Mouse (Mus musculus) lung, embryonic 15.5 days (tissue): ENCODE results near the gene Efhc1. TPM values are rescaled to one million over a fixed set of nuclear protein-coding genes. Genes with fewer than 3 reads are reported as not detected.
A peak's percentile ranks its signal among the peaks of the same experiment; 100 is the strongest.

ENCODE experiments used
- ATAC-seq: fragments of 200-750 bp; cut with Nextera tagmentation; 2 replicates; pipeline ENCODE4 v1.8.0; 2017; ENCODE audit warnings: moderate number of reproducible peaks, borderline replicate concordance; ENCODE audit not compliant: low FRiP score, low TSS enrichment; ENCODE audit errors: extremely low read depth
- H3K27ac ChIP-seq: fragments of 300-500 bp; sonication (generic); 2 replicates; pipeline ENCODE4 v1.5.1; 2015; ENCODE audit warnings: moderate library complexity, mild to moderate bottlenecking, inconsistent platforms
- H3K27me3 ChIP-seq: fragments of 300-500 bp; sonication (generic); 2 replicates; pipeline ENCODE4 v1.6.1; 2015; ENCODE audit warnings: inconsistent platforms
- H3K36me3 ChIP-seq: fragments of 300-500 bp; sonication (generic); 2 replicates; pipeline ENCODE4 v1.6.1; 2015; ENCODE audit warnings: inconsistent platforms
- H3K4me1 ChIP-seq: fragments of 300-500 bp; sonication (generic); 2 replicates; pipeline ENCODE4 v1.6.1; 2015; ENCODE audit warnings: inconsistent platforms
- H3K4me2 ChIP-seq: fragments of 300-500 bp; sonication (generic); 2 replicates; pipeline ENCODE4 v1.6.1; 2015; ENCODE audit warnings: inconsistent platforms, mild to moderate bottlenecking, moderate library complexity
- H3K4me3 ChIP-seq: fragments of 300-500 bp; sonication (generic); 2 replicates; pipeline ENCODE4 v1.5.1; 2015; ENCODE audit warnings: mild to moderate bottlenecking, inconsistent platforms
- H3K9ac ChIP-seq: fragments of 300-500 bp; sonication (generic); 2 replicates; pipeline ENCODE4 v1.6.1; 2015; ENCODE audit warnings: inconsistent platforms
- H3K9me3 ChIP-seq: fragments of 300-500 bp; sonication (generic); 2 replicates; pipeline ENCODE4 v1.6.1; 2016; ENCODE audit warnings: inconsistent platforms
- WGBS: fragments of 180-500 bp; shearing (Covaris S2); methylation state at CpG from one replicate; pipeline ENCODE4 v1.1.7; 2015; 5-methylcytosine and 5-hydroxymethylcytosine counted together
- polyA plus RNA-seq: library from polyadenylated mRNA; unstranded; fragments of >200 nt; fragmentation: Nextera tagmentation; extraction: Ambion mirVana; gene quantifications from 2 replicates; pipeline ENCODE4 v1.2.1, GENCODE M21; 2015

The Efhc1 gene
- polyA plus RNA-seq, 1 experiment from 2014 or later, result 5.3 TPM

DNA sequence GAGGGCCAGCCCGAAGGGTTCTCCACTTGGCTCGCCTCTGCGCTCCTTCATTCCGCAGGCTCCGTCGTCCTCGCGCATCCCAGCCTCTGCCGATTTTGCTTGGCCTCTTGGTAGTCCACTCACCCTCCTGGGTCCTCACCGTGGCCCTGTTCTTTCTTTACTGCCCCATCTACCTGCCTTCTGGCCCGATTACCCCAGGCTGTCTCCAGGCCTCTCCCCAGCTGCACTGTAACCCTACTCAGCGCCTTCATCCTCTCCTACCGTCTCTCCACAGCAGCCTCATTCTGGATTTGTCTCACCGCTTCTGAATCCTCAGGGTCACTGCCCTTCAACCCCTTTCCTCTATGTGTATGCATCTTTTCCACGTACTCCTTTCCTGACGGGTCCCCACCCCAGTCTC is 373 bp downstream of the Efhc1 start:
- no peaks in the 10 kb centered on the region for H3K27me3 ChIP-seq
- peaks cover 6% of the 10 kb centered on the region; the same call in 1 of the 2 replicates for H3K4me1 ChIP-seq
- H3K36me3 ChIP-seq, result no peaks in the 10 kb centered on the region
- peak overlapping the region; percentile 39 for H3K9ac ChIP-seq
- no peaks in the 10 kb centered on the region for H3K9me3 ChIP-seq
- peak overlapping the region; percentile 30; the same call in 1 of the 2 replicates for H3K27ac ChIP-seq
- H3K4me3 ChIP-seq, result peak overlapping the region; percentile 53
- H3K4me2 ChIP-seq, result peak overlapping the region; percentile 78
- ATAC-seq, result peak; percentile 5; the same call in 1 of the 2 replicates
- WGBS, result 4% methylated on average over 16 of the region's 16 CpGs

DNA sequence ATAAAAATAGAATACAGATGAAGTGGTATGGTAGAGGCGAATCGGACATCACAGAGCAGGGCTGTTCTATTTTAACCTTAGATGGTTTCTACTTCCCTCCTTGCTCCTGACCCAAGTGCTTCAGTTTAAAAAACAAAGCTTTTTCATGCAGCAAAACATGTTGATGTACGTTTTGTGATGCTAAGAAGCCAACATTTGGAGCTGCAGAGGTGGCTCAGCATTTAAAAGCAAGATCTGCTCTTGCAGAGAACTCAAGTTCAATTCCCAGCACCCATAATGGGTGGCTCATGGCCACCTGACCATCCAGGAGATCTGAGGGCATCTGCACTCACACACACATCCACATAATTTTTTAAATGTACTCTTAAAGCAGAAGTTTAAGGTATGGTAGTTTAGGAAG is 3.5 kb downstream of the Efhc1 start:
- H3K27ac ChIP-seq, result no peak overlapping the region
- 81% methylated on average over 3 of the region's 3 CpGs for WGBS
- ATAC-seq, result no peak

DNA sequence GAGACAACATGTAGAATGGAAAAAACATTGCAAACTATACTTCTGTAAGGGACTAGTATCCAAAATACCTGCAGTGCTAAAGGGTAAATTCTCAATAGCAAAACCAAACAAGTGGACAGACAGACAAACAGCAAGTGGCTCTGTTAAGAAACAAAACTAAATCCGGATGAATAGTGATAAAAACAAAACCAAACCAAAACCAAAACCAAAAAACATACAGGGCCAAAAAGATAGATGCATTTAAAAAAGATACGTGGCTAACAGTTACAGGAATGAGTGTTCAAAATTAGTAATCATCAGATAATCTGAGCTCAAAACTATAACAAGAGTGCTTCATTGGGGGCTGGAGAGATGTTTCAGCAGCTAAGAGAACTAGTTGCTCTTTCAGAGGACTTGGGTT is 18.2 kb downstream of the Efhc1 start:
- Histone ChIP-seq H3K4me1 (no peaks in the 10 kb centered on the region), H3K36me3 (no peaks in the 10 kb centered on the region), H3K4me3 (no peak overlapping the region), H3K9ac (no peak overlapping the region), H3K27ac (no peak overlapping the region), H3K4me2 (no peak overlapping the region), H3K27me3 (no peaks in the 10 kb centered on the region), H3K9me3 (no peaks in the 10 kb centered on the region)
- WGBS, result 79% methylated on average over 2 of the region's 2 CpGs
- no peak for ATAC-seq

More for the DNA sequence above, 3.5 kb downstream of the Efhc1 start:
- H3K4me3 ChIP-seq, result no peak overlapping the region
- no peaks in the 10 kb centered on the region for H3K36me3 ChIP-seq
- no peak overlapping the region for H3K9ac ChIP-seq
- H3K27me3 ChIP-seq, result no peaks in the 10 kb centered on the region
- peaks cover 6% of the 10 kb centered on the region; the same call in 1 of the 2 replicates for H3K4me1 ChIP-seq
- no peaks in the 10 kb centered on the region for H3K9me3 ChIP-seq
- no peak overlapping the region for H3K4me2 ChIP-seq

DNA sequence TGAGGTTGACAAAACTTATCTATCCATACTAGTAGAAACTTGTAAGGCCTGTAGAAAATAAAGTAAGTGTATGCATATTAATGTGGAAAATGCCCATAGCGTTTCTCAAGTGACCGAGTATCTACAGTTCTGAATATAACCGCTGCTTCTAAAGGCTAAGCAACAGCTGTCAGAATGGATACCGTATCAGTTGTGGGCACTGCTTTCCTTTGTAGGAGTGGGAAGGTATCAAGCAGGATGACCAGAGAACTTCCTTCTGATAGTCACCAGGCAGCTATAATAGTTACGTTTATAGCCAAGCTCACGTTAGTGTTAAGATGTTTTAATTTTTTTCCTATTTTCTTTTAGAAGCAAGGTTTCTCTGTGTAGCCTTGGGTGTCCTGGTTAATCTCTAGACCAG is 22.0 kb downstream of the Efhc1 start:
- no peaks in the 10 kb centered on the region for H3K36me3 ChIP-seq
- H3K4me3 ChIP-seq, result no peak overlapping the region
- no peak overlapping the region for H3K27ac ChIP-seq
- no peak overlapping the region for H3K9ac ChIP-seq
- no peaks in the 10 kb centered on the region for H3K4me1 ChIP-seq
- no peaks in the 10 kb centered on the region for H3K27me3 ChIP-seq
- ATAC-seq, result no peak
- 89% methylated on average over 6 of the region's 6 CpGs for WGBS
- no peak overlapping the region for H3K4me2 ChIP-seq
- no peaks in the 10 kb centered on the region for H3K9me3 ChIP-seq

DNA sequence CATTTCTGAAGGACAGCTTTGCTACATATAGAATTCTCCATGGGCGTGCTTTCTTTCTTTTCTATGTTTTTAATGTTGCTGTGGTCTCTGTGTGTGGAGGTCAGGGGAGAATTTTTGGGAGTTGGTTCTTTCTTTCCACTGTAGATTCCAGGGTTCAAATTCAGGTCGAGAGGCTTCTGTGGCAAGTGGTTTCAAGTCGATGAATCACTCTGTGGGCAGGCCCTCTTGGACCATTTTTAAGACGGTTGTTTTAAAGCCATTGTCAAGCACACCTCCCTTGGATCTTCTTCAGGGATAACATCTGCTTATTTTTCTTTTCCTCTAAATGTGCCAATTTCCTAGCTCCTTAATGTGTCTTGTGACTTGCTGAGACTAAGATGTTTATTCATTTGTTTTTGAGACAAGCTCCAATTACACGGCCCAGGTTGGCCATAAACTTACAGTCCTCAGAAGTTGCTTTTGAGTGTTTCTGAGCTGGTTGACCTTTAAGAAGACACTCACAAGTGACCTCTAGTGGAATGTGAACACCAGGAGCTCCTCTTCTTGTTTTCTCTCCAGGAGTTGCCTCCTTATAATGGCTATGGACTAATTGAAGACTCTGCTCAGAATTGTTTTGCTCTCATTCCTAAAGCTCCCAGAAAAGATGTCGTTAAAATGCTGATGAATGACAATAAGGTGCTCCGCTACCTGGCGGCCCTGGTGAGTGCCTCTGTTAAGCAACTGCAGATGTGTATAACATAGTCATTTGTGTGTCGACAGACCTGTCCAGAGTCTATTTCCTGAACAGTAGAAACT is 23.1 kb downstream of the Efhc1 start:
- Histone ChIP-seq H3K4me3 (no peak overlapping the region), H3K9ac (no peak overlapping the region), H3K27me3 (no peaks in the 10 kb centered on the region), H3K9me3 (no peaks in the 10 kb centered on the region), H3K36me3 (no peaks in the 10 kb centered on the region), H3K4me1 (no peaks in the 10 kb centered on the region), H3K4me2 (no peak overlapping the region), H3K27ac (no peak overlapping the region)
- ATAC-seq, result no peak
- WGBS, result 54% methylated on average over 9 of the region's 9 CpGs

DNA sequence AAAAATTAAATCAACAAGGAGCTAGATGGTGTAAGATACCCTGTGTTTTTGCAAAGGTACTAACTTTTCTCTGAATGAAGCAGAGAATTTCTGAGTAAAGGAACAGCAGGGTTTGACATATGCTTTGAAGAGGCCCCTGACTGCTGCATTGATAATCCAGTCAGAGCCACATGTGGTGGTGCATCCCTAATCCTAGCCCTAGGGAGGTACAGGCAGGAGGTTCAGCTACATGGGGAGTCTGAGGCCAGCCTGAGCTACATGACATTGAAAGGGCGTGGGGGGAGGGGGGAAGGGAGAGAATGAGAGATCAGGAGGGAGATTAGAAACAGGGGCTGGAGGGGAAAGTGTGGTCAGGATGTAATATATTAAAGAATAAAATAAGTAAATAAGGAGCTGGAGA is 29.1 kb downstream of the Efhc1 start:
- H3K27me3 ChIP-seq, result no peaks in the 10 kb centered on the region
- WGBS, result 65% methylated on average over 1 of the region's 1 CpGs
- H3K9me3 ChIP-seq, result no peaks in the 10 kb centered on the region
- no peak overlapping the region for H3K4me3 ChIP-seq
- no peak overlapping the region for H3K9ac ChIP-seq
- H3K4me1 ChIP-seq, result no peaks in the 10 kb centered on the region
- no peaks in the 10 kb centered on the region for H3K36me3 ChIP-seq
- no peak for ATAC-seq
- H3K4me2 ChIP-seq, result no peak overlapping the region
- H3K27ac ChIP-seq, result no peak overlapping the region

DNA sequence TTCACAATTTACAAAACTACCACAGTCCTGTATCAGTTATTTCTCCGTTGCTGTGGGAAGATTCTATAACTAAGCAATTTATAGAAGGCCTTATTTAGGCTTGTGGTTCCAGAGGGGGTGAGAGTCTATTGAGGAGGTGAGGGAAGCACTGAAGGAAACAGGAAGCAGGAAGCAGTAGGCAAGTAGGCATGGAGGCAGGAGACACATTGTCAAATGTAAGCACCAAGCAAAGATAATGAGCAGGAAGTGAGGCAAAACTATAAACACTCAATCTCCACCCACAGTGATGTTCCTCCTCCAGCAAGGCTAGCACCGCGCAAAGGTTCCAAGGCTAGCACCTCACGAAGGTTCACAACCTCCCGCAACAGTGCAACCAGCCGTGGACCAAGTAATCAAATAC is 30.3 kb downstream of the Efhc1 start:
- Histone ChIP-seq H3K9me3 (no peaks in the 10 kb centered on the region), H3K9ac (no peak overlapping the region), H3K4me2 (no peak overlapping the region), H3K27me3 (no peaks in the 10 kb centered on the region), H3K4me3 (no peak overlapping the region), H3K36me3 (no peaks in the 10 kb centered on the region), H3K4me1 (no peaks in the 10 kb centered on the region), H3K27ac (no peak overlapping the region)
- 78% methylated on average over 6 of the region's 6 CpGs for WGBS
- no peak for ATAC-seq

DNA sequence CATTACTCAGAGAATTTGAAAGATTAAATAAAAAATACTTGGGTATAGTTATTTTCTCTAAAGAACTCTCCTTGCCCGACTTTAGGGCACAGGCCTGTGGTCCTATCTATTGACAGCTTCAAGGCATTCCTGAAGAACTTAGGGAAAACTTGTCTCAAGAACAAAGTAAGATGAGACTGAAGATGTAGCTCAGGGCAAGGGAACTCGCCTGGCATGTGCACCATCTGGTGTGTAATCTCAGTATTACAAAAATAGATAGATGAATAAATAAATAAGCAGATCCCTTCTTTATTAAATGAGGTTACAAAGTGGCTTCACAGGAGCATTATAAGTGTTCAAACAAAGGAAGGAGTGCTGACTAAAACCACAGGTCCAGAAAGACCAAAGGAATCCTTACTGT is 32.7 kb downstream of the Efhc1 start:
- Histone ChIP-seq H3K4me2 (no peak overlapping the region), H3K4me1 (no peaks in the 10 kb centered on the region), H3K27me3 (no peaks in the 10 kb centered on the region), H3K4me3 (no peak overlapping the region), H3K9ac (no peak overlapping the region), H3K9me3 (no peaks in the 10 kb centered on the region), H3K36me3 (no peaks in the 10 kb centered on the region), H3K27ac (no peak overlapping the region)
- no peak for ATAC-seq
- 64% methylated on average over 2 of the region's 2 CpGs for WGBS

DNA sequence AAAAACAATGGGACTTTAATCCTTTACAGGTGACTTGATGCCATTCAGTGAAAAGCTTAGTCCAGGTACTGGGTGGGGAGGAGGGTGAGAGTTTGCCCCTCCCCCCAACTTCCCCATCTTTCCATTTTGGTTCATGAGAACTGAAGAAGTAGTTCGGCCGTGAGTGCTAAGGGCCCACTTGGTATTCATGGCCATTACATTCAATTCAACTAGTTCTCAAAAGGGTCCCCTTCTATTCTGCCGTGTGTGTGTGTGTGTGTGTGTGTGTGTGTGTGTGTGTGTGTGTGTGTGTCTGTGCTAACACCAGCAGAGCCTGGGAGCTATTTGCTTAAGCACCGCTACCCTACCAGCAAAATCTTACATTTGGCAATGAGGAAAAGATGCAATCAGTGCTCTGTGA is 33.2 kb downstream of the Efhc1 start:
- no peaks in the 10 kb centered on the region for H3K9me3 ChIP-seq
- H3K4me2 ChIP-seq, result no peak overlapping the region
- 66% methylated on average over 4 of the region's 4 CpGs for WGBS
- no peak overlapping the region for H3K9ac ChIP-seq
- no peak overlapping the region for H3K27ac ChIP-seq
- ATAC-seq, result no peak
- H3K36me3 ChIP-seq, result no peaks in the 10 kb centered on the region
- H3K27me3 ChIP-seq, result no peaks in the 10 kb centered on the region
- no peak overlapping the region for H3K4me3 ChIP-seq
- no peaks in the 10 kb centered on the region for H3K4me1 ChIP-seq

DNA sequence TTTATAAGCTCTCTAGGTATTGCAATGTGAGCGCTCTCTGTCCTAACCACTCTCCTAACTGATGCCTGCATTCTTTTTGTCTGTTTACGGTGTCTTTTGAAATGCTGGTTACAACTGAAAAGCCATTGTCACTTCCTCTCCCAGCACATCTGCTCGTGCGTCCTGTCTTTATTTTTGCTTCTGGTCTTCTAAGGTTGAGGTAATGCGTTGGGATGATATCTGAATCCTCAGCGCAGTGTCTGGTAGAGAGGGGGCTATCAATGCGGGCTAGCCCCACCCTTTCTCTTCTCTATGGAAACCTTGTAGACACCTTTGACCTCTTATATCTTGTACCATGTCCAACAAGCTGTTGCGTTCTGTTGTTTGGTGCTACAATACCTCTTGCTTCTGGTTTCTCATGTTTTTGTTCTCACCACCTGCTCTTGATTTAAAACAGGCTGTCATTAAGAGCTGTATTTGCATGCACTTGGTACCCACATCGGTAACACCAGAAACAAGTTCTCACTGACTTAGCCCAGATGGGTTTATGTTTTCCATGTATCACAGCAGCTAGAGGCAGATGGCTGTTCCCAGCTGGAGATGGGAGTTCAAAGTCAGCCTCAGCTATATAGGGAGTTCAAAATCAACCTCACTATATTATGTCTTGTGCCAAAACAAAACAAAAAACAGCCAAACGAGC is 35.1 kb downstream of the Efhc1 start:
- Histone ChIP-seq H3K4me2 (no peak overlapping the region), H3K4me1 (no peaks in the 10 kb centered on the region), H3K36me3 (no peaks in the 10 kb centered on the region), H3K9me3 (no peaks in the 10 kb centered on the region), H3K4me3 (no peak overlapping the region), H3K9ac (no peak overlapping the region), H3K27ac (no peak overlapping the region), H3K27me3 (no peaks in the 10 kb centered on the region)
- no peak for ATAC-seq
- WGBS, result 73% methylated on average over 10 of the region's 10 CpGs

DNA sequence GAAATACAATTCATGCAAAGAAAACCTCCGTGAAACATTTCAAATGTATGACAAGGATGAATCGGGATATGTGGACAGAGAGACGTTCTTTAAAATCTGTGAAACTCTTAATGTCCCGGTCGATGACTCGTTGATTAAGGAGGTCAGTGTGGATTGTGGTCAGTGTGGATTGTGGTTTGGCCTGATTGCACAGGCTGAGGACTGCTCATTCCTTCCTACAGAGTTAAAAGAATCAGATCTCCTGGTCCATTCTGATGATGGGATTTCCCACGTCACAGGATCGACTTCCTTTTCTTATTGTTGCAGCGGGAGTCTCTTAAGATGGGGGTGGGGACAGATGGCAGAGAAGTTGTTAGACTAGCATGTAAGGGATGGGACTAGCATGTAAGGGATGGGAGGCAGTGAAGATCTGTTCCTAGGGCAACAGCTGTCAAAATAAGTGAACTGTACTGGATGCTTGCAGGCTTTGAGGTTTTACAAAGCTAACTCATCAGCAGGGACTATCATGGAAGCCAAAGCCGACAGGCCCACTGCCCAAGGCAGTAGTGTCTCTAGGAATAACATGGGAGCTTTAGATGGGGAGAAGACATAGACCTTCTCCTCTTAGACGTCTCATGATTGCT is 38.1 kb downstream of the Efhc1 start:
- Histone ChIP-seq H3K9ac (no peak overlapping the region), H3K4me3 (no peak overlapping the region), H3K36me3 (no peaks in the 10 kb centered on the region), H3K4me1 (no peaks in the 10 kb centered on the region), H3K9me3 (no peaks in the 10 kb centered on the region), H3K4me2 (no peak overlapping the region), H3K27me3 (no peaks in the 10 kb centered on the region), H3K27ac (no peak overlapping the region)
- ATAC-seq, result no peak
- 83% methylated on average over 11 of the region's 11 CpGs for WGBS

DNA sequence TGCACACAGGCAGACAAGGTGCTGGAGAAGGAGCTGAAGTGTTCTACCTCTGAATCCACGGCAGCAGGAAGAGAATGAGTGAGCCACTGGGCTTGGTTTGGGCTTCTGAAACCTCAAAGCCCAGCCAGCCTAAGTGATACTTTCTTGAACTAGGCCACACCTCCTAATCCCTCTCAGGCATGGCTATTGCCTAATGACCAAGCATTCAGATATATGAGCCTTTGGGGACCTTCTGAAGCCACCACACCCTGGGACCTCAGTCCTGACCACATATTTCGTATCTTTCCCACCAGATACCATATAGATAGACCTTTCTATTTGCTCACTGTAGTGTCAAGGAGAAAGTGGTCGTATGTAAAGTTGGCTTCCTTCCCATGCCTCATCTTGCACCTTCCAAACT is 42.3 kb downstream of the Efhc1 start:
- Histone ChIP-seq H3K4me3 (no peak overlapping the region), H3K4me2 (no peak overlapping the region), H3K9me3 (no peaks in the 10 kb centered on the region), H3K27me3 (no peaks in the 10 kb centered on the region), H3K27ac (no peak overlapping the region), H3K9ac (no peak overlapping the region), H3K4me1 (0 out of 2 replicates have a peak, but pooled peaks cover 7% of the 10 kb centered on the region), H3K36me3 (0 out of 2 replicates have a peak, but pooled peaks cover 4% of the 10 kb centered on the region)
- WGBS, result 85% methylated on average over 3 of the region's 3 CpGs
- no peak for ATAC-seq
